Mouse (Mus musculus) mature B cell (primary cell): Measurements from ENCODE around the gene Wwc1.
"Not testable (repeated sequence)": the region's sequence is repeated elsewhere in the genome, so short reads cannot be mapped to it uniquely, and the experiment has no call there.

Experiments
- in situ Hi-C: fragments of 300-500 bp; cut with MboI; formaldehyde crosslinking; loops from 2 replicates; pipeline ENCODE4 v1.14.3; 2019

The Wwc1 gene

GRCm38 (mm10) chr11:35837156-35838126 is 142.9 kb downstream of the Wwc1 start:
- in situ Hi-C loops, result loop anchor here (25.0 kb wide), 1 partner anchor 1000 kb away; the partner anchor contains the start of gene Spdl1

- in situ Hi-C loops, result loop anchor here (5.0 to 25.0 kb wide), 2 partner anchors 62 to 997 kb away; partner anchors contain the start of gene Spdl1
These were observed 146.1 kb downstream of the Wwc1 start, which contains the start of gene Rars for GRCm38 (mm10) chr11:35834022-35834760. Gene Rars (minus strand): TSS chr11:35834506.

- in situ Hi-C loops, result loop anchor here (5.0 to 25.0 kb wide), 2 partner anchors 61 to 996 kb away; partner anchors contain the start of gene Spdl1
These were observed 147.1 kb downstream of the Wwc1 start for GRCm38 (mm10) chr11:35833270-35833669.

GRCm38 (mm10) chr11:35832139-35832538 is 148.2 kb downstream of the Wwc1 start:
- in situ Hi-C loops, result loop anchor here (5.0 to 25.0 kb wide), 2 partner anchors 60 to 995 kb away; partner anchors contain the start of gene Spdl1

- in situ Hi-C loops, result loop anchor here (25.0 kb wide), 1 partner anchor 990 kb away; the partner anchor contains the start of gene Spdl1
These were observed 152.6 kb downstream of the Wwc1 start for GRCm38 (mm10) chr11:35827714-35828113.

GRCm38 (mm10) chr11:35816316-35816715 is 164.0 kb downstream of the Wwc1 start:
- in situ Hi-C loops, result no loop called here

- in situ Hi-C loops, result no loop called here
These were observed 168.9 kb downstream of the Wwc1 start for GRCm38 (mm10) chr11:35811458-35811857.

GRCm38 (mm10) chr11:35801332-35801731 is 179.0 kb downstream of the Wwc1 start:
- in situ Hi-C loops, result no loop called here

GRCm38 (mm10) chr11:35798874-35799273 is 181.5 kb downstream of the Wwc1 start, which contains the start of gene Fbll1:
Gene Fbll1 (minus strand): TSS chr11:35798884.
- in situ Hi-C loops, result no loop called here

GRCm38 (mm10) chr11:35798495-35798820 is 181.9 kb downstream of the Wwc1 start:
- in situ Hi-C loops, result no loop called here

GRCm38 (mm10) chr11:35797751-35798494 is 182.4 kb downstream of the Wwc1 start:
- in situ Hi-C loops, result no loop called here

- in situ Hi-C loops, result not testable (repeated sequence)
These were observed 187.5 kb downstream of the Wwc1 start for GRCm38 (mm10) chr11:35792800-35793199.

- in situ Hi-C loops, result no loop called here
These were observed 191.9 kb downstream of the Wwc1 start for GRCm38 (mm10) chr11:35788443-35788842.
